Mouse (Mus musculus) bone marrow, adult 2 months (tissue): Measurements from ENCODE around the gene Celsr1. TPM values are rescaled to one million over a fixed set of nuclear protein-coding genes. Genes with fewer than 3 reads are reported as not detected.
A peak's percentile ranks its signal among the peaks of the same experiment; 100 is the strongest.

Experiments used
- H3K27ac ChIP-seq: fragments of 200-500 bp; 2 replicates; pipeline ENCODE4 v1.5.1; 2012; ENCODE audit warnings: low read depth, mild to moderate bottlenecking, control low read depth, inconsistent platforms, low read length; ENCODE audit not compliant: control insufficient read depth, poor library complexity, insufficient read depth
- H3K4me1 ChIP-seq: fragments of 200-500 bp; 2 replicates; pipeline ENCODE4 v1.6.1; 2011; ENCODE audit warnings: low read length; ENCODE audit not compliant: control insufficient read depth, insufficient read depth
- H3K4me3 ChIP-seq: fragments of 200-500 bp; replicated peaks from 2 replicates; pipeline ENCODE3; 2011; ENCODE audit warnings: mild to moderate bottlenecking, low read depth, low read length, control low read depth; ENCODE audit not compliant: control insufficient read depth
- CTCF ChIP-seq: fragments of 200-500 bp; IDR thresholded peaks from 2 replicates; pipeline ENCODE4 v1.5.1; 2011; ENCODE audit warnings: low read length, control low read depth; ENCODE audit not compliant: control insufficient read depth, insufficient read depth
- POLR2A ChIP-seq: fragments of 200-500 bp; IDR thresholded peaks from 2 replicates; pipeline ENCODE4 v1.6.1; 2011; ENCODE audit warnings: low read depth, mild to moderate bottlenecking, control low read depth, low read length, borderline replicate concordance; ENCODE audit not compliant: control insufficient read depth
- WGBS: fragments of 180-500 bp; shearing (Covaris S2); methylation state at CpG from one replicate; pipeline ENCODE4 v1.1.7; 2018; 5-methylcytosine and 5-hydroxymethylcytosine counted together
- polyA plus RNA-seq: library from polyadenylated mRNA; stranded (reverse); fragments of >200 nt; gene quantifications from 2 replicates; pipeline ENCODE4 v1.2.4, GENCODE M21; 2011; ENCODE audit warnings: low replicate concordance; ENCODE audit not compliant: missing spikeins, insufficient read depth, insufficient read length

Gene Celsr1
- polyA plus RNA-seq, 1 experiment, result 4.2 TPM

GRCm38 (mm10) chr15:86018753-86019512, 14.6 kb downstream of the Celsr1 start:
- Histone ChIP-seq H3K27ac (no peak overlapping the region), H3K4me3 (no peak overlapping the region), H3K4me1 (no peaks in the 10 kb centered on the region; the same call in 1 of the 2 replicates)
- 83% methylated on average over 5 of the region's 5 CpGs for WGBS
- TF ChIP-seq POLR2A (no peak), CTCF (no peak)

DNA sequence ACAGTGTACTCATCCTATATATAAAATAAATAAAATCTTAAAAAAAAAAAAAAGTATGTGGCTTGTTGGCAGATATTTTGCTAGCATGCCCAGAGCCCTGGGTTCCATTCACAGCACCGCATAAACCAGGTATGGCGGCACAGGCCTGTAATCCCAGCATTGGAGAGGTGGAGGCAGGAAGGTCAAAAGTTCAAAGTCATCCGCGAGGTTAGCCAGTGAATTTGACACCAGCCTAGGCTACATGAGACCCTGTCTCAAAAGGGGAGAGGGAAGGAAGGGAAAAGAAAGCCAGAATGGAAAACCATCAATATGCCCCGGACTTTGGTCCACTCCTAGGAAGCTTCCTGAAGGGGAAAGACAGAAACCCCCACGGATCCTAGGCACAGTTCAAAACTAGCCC, 16.2 kb downstream of the Celsr1 start:
- 95% methylated on average over 6 of the region's 6 CpGs for WGBS
- no peak overlapping the region for H3K27ac ChIP-seq

GRCm38 (mm10) chr15:86015860-86016541, 17.6 kb downstream of the Celsr1 start:
- H3K4me1 ChIP-seq, result no peaks in the 10 kb centered on the region; the same call in 1 of the 2 replicates
- no peak overlapping the region for H3K4me3 ChIP-seq
- H3K27ac ChIP-seq, result peak overlapping the region; percentile 77
- TF ChIP-seq CTCF (no peak), POLR2A (peak; percentile 65; the same call in 1 of the 2 replicates)
- 55% methylated on average over 13 of the region's 13 CpGs for WGBS

More for the DNA sequence above, 16.2 kb downstream of the Celsr1 start:
- Histone ChIP-seq H3K4me1 (no peaks in the 10 kb centered on the region; the same call in 1 of the 2 replicates), H3K4me3 (no peak overlapping the region)
- no peak for TF ChIP-seq POLR2A

- no peaks in the 10 kb centered on the region; the same call in 1 of the 2 replicates for H3K4me1 ChIP-seq
- H3K27ac ChIP-seq, result peak overlapping the region; percentile 78
- TF ChIP-seq CTCF (no peak), POLR2A (no peak)
- no peak overlapping the region for H3K4me3 ChIP-seq
- WGBS, result 77% methylated on average over 7 of the region's 7 CpGs
Observed at GRCm38 (mm10) chr15:86015026-86015425, 18.6 kb downstream of the Celsr1 start.

DNA sequence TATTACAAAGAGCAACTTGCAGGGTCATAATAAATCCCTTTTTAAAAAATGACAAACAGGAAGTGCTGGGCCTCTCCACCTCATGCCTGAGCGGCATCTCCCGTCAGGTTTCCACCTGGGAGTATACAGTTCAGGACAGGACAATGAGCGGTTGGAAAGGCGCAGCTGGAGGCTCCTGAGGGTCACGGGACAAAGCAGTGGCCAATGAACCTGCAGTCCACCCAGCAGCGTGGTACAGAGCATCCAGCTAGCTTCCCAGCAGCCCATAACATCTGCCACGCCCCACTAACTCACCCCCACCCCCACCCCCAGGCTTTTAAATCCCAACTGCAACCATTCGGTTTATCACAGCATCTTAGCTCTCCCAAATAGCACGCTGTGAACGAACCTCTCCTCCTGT, 19.9 kb downstream of the Celsr1 start:
- Histone ChIP-seq H3K4me1 (no peaks in the 10 kb centered on the region; the same call in 1 of the 2 replicates), H3K4me3 (no peak overlapping the region), H3K27ac (no peak overlapping the region)
- 57% methylated on average over 10 of the region's 10 CpGs for WGBS
- no peak for TF ChIP-seq POLR2A
- no peak for TF ChIP-seq CTCF

DNA sequence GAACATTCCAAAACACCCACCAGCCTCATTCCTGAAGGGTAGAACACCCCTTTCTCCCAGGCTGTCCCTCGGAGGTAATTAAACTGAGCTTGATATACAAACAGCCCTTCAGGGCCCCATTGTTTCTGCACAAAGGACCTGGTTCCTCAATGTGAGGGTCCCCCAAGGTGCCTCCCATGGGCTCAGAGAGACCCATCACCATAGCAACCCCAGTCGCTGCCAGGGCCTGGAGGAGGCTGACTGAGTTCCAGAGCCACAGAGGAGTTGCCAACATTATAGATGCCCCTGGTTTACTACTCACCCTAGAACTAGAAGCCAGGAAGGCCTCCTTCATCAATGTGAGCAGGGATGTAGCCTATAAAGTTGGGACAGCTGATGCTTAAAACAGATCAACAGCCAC, 20.4 kb downstream of the Celsr1 start:
- no peak overlapping the region for H3K27ac ChIP-seq
- no peaks in the 10 kb centered on the region; the same call in 1 of the 2 replicates for H3K4me1 ChIP-seq
- 75% methylated on average over 2 of the region's 2 CpGs for WGBS
- H3K4me3 ChIP-seq, result no peak overlapping the region
- TF ChIP-seq POLR2A, result no peak
- TF ChIP-seq CTCF, result no peak

DNA sequence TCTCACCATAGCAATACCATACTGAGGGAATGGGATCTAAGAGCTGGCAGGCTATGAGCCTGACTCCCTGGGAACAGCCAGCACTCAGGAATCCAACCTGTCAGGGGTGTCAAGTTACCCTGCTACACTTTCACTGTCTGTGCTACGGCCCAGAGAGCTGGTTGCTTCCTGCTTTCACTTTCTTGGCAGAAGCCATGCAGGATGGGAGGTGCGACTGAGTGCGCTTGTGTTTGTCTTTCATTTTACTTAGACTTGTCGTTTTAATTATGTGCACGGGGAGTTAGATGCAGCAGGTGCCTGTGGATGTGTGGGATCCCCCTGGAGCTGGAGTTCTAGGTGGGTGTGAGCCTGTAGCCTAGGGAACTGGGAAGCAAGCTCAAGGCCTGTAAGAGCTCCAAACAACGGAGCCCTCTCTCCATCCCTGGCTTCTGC, 25.9 kb downstream of the Celsr1 start:
- peak overlapping the region; percentile 11 for H3K27ac ChIP-seq
- H3K4me3 ChIP-seq, result peak overlapping the region; percentile 31
- no peaks in the 10 kb centered on the region; the same call in 1 of the 2 replicates for H3K4me1 ChIP-seq
- WGBS, result 7% methylated on average over 6 of the region's 6 CpGs
- TF ChIP-seq POLR2A, result no peak
- TF ChIP-seq CTCF, result no peak
